Mouse (Mus musculus): Measurements from ENCODE around the gene Tmem236.

- no peak for TF ChIP-seq CTCF (conservative IDR thresholded peaks at IDR 0.05; ENCODE audit: low read length)
- TF ChIP-seq NANOG (IDR thresholded peaks at IDR 0.05; ENCODE audit: borderline replicate concordance, low read length) = no peak
- no peak for TF ChIP-seq POU5F1 (IDR thresholded peaks at IDR 0.05; ENCODE audit: borderline replicate concordance, low read length)
Measured at GRCm38 (mm10) chr2:14151854-14152253, 22.5 kb upstream of the Tmem236 start.
